Mouse (Mus musculus) cortical plate, adult 2 months (tissue): ENCODE results near the gene Tada3.

Experiments used
- CTCF ChIP-seq: fragments of 200-500 bp; IDR thresholded peaks from 2 replicates; pipeline ENCODE4 v1.5.1; 2011; ENCODE audit warnings: mild to moderate bottlenecking, control low read depth, low read length; ENCODE audit not compliant: insufficient read depth; ENCODE audit errors: extremely low read depth
- POLR2A ChIP-seq: fragments of 200-500 bp; IDR thresholded peaks from 2 replicates; pipeline ENCODE4 v1.6.1; 2011; ENCODE audit warnings: mild to moderate bottlenecking, low read length, control low read depth; ENCODE audit not compliant: insufficient read depth; ENCODE audit errors: extremely low read depth

- TF ChIP-seq CTCF (no peak), POLR2A (no peak)
Observed at GRCm38 (mm10) chr6:113367574-113367973, 10.1 kb downstream of the Tada3 start.
